Mouse (Mus musculus) kidney, postnatal 14 days (tissue): Measurements from ENCODE around the gene Slamf1.

Source experiments
- DNase-seq: peaks from one replicate; pipeline ENCODE4 v3.0.0; 2022; ENCODE audit warnings: mixed read lengths

Slamf1 gene

DNA sequence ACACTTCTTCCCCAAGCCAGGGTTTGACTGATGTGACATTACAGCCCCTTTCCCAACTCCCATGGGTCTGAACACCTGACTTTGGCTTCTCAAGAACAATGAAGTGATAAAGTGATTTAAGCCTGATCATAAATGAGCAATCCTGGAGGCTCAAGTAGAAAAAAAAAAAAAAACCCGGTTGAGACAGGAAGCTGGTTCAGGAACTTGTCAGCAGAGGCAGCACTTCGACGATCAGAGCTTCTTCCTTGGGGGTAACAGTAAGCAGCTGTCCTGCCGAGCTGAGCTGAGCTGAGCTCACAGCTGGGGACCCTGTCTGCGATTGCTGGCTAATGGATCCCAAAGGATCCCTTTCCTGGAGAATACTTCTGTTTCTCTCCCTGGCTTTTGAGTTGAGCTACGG, at the start of gene Slamf1:
TSS of gene Slamf1 (plus strand) at position 230 of the 400 bp plus-strand sequence.
- no peak for DNase-seq

DNA sequence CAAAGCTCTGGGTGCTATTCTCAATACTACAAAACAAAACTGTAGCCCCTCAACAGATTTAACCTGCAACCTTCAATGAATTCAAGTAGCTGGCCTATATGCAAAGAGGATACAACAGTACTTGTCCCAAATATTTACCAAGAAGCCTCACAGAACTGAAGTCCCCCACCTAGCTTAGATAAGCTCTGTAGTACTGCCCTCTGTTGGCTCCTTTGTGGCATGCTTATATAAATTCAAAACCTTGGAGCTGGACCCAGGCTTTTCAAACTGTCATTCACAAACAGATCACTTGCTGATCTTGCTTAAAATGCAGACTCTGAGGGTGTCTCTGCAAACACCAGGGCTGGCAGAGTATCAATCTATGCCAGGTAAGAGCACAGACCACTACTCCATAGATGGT, 35.7 kb upstream of the Slamf1 start:
- DNase-seq = no peak

DNA sequence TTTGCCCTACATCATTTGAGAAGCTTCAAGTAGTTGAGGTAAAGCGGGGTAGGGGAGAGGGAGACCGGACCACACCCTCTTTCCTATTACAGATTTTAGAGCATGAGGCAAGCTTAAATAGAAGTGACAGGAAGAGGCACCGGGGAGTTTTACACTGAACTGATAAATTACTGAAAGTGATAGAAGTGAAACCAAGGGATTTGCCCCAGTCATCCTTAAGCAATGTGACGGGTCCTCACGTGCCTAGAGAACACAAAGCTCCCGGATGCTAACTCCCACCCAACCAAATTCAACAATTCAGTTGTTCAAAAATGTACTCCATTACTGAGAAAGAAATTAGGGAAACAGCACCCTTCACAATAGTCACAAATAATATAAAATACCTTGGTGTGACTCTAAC, 32.0 kb upstream of the Slamf1 start:
- no peak for DNase-seq

DNA sequence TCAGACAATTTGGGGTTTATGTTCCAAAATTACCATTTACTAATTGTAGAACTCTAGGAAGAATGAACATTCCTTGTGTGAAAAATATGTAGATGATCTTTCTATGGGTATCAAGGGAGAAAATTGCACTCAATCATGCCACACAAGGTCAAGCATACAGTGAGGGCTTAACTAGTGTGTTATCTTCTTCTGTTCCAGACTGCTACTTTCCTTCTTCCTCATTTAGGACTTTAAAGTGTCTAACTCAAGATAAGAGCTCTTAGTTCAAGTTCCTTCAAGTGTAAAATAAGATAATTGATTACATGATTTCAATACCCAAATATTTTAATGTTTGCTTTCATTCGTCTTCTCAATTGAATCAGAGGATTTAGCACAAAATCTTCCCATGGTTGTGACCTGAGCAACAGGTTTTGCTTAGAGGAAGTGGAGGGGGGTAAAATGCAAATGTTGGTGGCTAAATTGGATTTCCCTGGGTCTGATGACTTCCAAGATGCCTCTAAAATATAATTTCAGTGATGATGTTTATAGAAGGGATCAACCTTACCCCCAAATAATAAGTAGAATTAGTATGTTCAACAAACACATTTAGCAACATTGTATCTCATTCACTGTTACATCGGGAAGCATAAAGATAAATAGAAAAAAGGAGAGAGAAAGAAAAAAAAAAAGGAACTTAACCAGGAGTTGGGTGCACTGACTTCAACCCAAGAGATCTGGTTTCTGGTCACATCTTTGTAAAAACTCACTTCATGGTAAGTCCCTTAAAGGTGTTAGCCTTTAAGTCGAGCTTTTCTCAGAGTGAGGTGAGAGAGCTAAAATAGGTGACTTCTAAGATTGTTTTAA, 18.6 kb upstream of the Slamf1 start:
- DNase-seq = no peak

DNA sequence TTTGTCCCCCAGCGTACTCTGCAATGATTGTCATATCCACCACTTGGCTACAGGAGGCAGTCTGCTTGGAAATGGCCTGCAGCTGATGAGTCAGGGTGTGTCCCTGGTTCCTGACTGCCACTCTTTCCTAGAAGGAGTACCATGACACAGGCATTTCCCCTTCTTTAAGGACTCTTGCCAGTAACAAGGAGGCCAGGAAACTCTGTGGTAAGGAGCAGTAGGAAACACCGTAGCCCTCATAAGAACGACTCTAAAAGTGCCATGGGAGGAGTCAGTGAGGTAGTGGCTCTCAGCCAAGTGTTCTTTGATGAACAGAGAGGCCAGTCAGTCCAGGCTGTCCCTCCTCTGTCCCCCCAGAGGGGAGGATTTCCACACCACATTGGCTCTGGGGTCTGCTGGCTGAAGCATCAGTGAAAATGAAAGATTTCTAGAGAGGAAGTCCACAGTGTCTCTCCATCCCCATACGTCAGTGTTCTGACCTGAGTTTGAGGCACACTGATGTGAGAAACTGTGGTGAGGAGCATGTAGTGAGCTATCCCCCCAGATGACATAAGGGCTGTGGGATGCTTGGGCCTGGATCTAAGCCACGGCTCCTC, 5.0 kb upstream of the Slamf1 start:
- no peak for DNase-seq

DNA sequence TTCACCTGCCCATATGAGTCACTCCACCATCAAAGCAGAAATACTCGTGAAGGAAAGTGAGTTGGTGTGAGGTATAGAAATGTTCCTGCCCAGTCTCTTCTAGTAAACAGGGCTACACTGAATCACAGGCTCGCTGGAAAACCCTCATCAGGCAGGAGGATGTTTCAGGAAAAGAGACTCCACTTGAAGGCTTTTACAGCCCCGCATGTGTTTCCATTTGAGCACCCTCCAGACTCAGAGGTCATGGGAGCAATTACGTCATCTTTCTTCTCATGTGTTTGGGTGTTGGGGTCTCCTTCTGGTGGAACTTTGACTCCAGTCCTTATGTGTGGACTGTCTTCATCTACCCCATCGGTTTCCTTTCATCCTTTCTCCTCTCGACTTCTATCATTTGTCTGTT, 4.1 kb downstream of the Slamf1 start:
- DNase-seq = no peak

DNA sequence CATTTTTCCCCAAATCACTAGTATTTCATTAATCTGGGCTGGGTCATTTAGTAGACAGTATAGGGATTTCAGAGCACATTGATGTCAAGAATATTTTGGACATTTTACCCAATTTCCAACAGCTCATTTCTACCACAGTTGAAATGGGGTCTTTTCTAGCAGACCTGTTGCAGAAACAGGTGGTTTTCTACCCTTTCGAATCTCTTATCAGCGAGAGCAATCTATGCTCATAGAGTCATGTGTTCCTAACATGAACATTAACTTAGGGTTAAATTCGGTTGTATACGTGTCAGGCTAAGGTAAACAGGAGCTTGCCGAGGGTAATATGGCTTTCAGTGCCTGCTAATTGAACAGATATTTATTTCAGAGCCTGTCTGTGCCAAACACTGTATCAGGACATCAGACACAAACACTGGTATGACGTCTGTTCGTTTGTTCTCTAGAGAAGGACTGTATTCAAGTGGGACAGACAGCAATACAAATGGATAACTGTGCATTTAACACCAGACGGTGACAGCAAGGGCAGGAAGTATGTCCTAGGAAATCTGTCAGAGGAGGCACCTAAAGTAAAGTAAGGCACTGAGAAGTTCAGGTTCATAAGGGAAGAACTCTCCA, 5.3 kb downstream of the Slamf1 start:
- no peak for DNase-seq

DNA sequence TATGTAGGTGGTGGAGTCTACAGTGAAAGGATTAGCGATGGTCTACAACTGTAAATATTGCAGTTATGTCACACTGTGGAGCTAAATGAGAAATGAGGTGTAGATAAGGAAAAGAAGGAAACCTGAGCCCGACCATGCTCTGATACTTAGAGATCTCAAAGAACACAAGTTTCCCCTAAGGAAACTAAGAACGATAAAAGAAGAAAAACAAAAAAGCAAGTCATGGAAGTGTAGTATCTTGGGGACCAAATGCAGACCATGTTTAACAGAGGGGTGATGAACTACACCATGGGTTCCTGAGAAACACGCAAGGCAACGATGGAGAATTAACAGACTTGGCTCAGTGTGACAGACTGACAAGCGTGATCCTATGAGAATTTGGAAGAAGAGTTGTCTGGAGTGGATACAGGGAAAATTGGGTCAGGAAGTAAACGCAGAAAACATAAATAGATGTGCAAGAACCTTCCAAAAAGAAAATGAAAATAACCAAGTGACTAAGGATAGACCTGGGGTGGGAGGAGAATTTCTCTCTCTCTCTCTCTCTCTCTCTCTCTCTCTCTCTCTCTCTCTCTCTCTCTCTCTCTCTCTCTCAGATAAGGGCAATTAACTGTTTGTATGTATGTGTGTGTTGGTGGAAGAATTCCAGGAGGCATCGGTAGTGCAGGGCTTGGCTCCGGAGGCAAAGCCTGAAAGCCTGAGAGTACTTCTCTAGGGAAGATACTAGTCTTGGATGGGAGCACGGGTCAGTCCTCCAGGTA, 6.5 kb downstream of the Slamf1 start:
- no peak for DNase-seq

DNA sequence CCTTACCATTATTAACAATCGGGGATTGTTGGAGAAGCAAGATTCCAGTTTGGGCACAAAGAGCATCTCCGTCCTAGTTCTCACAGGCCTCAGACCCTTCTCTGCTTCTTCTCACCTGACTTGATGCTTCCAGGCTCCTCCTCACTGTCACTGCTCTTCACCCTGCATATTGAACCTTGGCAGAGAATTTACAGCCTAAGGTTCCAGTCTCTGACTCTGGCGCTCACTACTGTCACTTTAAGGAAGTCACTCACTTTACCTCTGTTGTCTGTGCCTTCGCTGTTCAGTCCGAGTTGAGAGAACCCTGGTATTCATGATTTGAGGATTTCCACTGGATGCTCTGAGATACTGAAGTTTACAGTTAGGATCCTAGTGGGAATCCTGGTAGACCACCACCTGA, 7.3 kb downstream of the Slamf1 start:
- no peak for DNase-seq

DNA sequence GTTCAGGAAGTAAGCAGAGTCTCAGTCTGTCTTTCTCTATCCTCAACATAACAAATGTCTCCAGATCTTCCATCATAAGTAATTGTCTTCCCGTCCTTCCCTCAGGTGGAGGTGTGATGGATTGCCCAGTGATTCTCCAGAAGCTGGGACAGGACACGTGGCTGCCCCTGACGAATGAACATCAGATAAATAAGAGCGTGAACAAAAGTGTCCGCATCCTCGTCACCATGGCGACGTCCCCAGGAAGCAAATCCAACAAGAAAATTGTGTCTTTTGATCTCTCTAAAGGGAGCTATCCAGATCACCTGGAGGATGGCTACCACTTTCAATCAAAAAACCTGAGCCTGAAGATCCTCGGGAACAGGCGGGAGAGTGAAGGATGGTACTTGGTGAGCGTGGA, 7.8 kb downstream of the Slamf1 start:
- no peak for DNase-seq

DNA sequence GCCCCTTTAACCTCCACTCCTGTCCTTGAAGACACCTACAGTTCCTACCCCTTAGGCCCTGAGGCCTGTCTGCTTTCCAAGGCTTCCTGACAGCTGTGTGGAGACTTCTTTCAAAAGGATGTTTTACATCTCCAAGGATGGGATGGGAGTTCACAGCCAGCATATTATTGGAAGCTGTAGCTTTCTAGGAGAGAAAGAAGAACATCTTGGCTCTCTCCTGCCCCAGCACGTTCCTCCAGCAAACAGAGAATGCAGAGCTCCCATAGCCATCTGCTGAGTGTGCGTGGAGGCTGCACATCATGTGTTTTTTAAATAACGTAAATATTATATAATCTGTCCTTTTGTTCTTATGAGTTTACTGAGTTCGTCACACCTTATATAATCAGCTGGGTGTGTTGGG, 8.9 kb downstream of the Slamf1 start:
- no peak for DNase-seq

DNA sequence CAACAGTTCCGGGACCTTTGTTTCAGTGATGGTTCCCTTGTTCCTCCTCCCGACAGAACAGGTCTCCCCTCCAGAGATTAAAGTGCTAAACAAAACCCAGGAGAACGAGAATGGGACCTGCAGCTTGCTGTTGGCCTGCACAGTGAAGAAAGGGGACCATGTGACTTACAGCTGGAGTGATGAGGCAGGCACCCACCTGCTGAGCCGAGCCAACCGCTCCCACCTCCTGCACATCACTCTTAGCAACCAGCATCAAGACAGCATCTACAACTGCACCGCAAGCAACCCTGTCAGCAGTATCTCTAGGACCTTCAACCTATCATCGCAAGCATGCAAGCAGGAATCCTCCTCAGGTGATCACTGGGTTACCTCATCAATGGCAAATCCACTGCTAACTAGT, 10.1 kb downstream of the Slamf1 start:
- DNase-seq = no peak

DNA sequence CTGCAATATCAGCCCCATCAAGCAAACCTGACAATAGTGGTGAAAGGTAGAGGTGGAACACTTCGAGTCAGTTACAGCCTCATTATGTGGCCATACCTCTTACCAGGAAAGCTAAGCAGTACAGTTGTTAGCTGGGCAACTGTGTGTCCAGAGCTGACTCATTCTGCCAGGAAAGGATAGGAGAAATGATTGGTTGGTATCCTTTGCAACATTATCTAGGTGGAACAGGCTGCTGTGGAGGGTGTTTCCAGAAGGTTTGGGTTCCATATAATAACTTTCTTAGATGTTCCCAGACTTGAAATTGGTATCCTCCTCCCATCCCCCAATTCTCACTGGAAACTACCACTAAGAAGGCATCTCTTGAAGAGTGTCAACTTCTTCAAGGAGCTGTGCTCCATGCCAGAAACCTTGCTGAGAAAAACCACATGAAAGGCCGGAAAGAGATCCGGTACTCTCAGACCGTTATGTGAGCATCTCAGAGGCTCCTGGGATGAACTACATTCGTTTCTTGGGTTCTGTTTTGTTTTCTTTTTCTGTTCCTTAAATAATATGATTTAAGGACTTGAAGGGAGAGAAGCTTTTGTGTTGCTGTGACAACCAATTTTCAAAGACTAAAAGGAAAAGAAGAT, 15.5 kb downstream of the Slamf1 start:
- no peak for DNase-seq

DNA sequence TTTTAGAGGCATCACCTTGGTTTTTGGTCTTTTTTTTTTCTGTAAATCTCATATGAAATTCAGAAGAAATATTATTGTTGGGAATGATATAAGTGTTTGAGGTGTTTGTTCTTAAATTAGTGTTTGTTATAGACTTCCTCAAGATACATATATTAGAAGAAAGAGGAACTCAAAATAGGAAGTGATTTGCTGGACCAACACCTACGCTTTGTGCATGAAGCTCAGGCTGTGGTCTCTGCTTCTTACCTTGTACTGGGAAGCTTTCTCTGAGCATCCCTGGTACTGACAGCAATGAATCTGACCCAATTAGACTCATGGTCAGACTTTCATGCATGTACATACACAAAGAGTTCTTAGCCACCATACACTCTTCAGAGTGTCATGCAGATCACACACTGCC, 18.9 kb downstream of the Slamf1 start:
- DNase-seq = no peak

DNA sequence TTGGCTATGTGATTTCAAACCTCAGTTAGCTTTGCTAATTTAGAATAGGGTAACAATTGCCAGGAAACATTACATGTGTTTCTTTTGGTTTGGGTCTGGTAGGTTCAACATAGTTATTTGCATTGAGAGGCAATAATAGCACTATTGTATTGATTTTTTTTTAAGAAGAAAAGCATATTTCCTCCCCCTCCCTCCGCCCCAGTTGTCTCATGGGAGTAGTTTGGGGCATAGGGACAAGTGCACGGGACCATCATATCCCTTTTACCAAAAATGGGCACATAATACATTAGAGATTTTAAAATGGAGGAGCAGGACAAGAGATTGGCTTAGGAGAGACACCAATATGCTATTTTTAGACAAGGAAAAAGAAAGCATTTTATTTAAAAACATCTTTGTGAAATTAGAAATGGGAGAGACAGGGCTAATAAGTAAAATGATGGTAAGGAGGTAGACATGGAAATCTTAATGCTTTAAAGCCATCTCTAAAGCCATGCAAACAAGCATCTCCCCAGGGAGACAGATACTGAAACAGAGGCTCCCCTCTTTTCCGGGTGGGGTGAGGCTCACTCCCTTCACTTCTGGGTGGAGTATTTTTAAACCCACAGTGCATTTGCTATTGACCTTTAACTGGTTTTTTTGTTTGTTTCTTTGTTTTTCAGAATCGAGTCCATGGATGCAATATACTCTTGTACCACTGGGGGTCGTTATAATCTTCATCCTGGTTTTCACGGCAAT, 20.5 kb downstream of the Slamf1 start:
- no peak for DNase-seq

DNA sequence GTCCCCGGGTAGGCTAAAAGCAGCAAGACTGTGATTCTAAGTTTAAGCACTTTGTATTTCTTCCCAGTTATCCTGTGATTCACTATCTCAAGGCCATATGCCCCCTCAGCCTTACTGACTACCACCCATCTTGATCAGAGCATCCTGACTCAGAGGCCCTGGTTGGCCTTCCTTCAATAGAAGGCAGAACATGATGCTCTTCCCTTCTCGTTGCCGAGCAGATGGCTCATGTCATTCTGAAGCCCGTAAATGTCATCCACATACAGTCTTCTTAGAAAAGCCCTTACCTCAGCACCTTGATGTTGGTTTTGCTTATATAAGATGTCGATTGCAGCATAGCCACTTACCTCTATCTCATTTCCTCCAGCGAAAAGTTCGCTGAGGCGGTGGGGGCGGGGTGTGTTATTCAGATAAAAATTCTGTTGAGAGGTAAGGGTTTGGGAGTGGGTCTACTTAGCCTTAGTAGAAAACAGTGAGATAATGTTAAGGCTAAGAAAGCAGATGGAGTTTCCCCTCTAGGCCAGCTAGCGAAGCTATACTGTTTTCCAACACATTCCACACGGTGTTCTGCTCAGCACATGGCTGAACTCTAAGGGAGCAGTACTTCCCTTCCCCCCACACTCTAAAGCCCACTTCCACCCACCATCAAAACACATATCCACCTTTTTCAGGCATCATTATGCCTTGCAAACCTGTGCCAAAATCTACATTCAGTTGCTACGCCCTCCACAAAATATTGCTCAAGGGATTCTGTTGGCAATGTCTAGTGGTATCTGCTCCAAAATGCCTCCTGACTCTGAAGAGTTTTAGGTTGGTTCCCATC, 21.7 kb downstream of the Slamf1 start:
- no peak for DNase-seq

DNA sequence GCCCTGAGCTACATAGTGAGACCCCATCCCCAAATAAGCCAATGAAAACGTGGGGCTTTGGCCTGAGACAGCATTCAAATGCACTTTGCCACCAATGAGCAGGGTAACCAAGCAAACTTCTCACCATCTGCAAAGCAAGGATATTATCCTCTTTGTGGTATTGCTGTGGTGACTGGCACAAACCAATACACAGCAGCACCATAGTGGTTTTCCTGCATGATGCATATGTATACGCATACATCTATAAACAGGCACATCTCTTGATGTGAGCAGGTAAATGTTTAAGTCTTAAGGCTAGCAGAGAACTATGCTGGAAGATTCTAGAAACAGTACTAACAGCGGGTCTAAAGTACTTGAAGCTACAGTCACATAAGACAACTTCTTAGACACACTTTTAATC, 22.5 kb downstream of the Slamf1 start:
- no peak for DNase-seq

DNA sequence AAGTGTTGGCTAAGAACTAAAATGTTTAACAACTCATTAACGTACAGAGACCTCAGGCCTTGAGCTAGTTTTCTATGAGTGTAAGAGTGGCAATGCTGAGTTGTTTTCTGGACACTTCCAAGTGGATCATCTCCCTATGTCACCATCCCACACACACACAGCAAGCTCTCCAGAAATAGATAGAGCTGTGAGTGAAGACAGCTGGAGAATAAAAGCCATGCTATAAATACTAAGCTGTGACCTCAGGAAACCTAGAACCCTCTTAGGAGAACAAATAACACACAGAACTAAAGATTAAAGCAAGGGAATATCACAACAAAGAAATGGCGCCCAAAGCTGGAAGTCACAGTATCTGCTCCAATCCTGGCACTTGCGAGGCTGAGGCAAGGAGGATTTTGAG, 24.6 kb downstream of the Slamf1 start:
- DNase-seq = no peak

DNA sequence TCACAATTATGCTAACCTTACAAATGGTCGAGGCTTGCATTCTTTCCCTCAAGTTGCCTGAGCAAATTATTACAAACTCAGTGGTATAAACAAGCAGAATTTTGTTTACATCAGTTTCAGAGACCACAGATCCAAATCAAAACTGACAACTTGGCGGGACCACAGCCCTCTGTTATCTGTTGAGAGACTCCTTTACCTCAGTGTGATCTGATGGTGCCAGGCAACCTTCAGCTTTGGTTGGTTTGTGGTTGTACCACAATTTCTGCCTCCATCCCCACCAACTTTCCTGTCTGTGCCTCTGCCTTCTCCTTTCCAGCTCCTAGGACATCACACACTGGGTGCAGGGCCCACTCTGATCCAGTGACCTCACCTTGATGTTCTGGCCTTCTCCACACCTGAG, 29.3 kb downstream of the Slamf1 start:
- no peak for DNase-seq

DNA sequence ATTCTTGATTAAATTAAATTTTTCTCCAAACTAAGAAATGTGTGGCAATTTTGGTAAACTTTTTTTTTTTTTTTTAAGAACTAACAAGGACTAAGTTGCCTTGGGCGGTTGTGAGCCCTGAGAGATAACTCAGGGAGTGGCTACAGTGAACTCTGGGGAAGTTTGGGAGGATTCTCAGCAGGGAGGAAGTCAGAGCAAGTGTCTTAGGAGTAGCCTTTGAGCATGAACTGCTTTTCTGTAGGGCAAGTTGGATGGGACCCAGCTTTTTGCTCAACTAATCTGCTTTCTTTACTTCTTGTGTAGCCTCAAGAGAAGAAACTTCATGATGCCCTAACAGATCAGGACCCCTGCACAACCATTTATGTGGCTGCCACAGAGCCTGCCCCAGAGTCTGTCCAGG, 30.9 kb downstream of the Slamf1 start:
- DNase-seq = no peak

DNA sequence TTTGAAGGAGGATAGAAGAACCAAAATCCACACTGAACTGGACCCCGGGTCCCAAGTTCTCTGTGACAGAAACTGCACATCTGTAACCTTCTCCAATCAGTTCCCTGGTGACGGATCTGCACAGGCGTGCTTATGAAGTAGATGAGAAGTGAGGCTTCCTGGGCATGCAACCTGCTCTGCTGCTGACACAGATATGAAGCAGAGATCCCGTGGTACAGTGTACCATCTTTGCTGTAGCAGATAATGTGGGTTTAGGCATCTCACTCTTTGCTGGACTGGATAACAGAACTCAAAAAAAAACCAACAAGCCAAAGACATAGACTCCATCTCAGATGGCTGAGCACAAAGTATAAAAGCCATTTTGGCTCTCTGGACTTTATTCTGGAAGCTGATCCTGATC, 32.7 kb downstream of the Slamf1 start:
- DNase-seq = no peak
